Mouse (Mus musculus) erythroblast, embryonic 14.5 days (primary cell): ENCODE data around the gene Immp1l. TPM values are rescaled to one million over a fixed set of nuclear protein-coding genes. Genes with fewer than 3 reads are reported as not detected.

Experiments
- H3K27me3 ChIP-seq: 2 replicates; pipeline ENCODE4 v1.6.1; 2012; ENCODE audit warnings: inconsistent platforms; ENCODE audit not compliant: control insufficient read depth
- H3K36me3 ChIP-seq: 2 replicates; pipeline ENCODE4 v1.6.1; 2012; ENCODE audit warnings: mild to moderate bottlenecking, inconsistent platforms; ENCODE audit not compliant: control insufficient read depth
- H3K4me1 ChIP-seq: 2 replicates; pipeline ENCODE4 v1.6.1; 2012; ENCODE audit warnings: inconsistent platforms; ENCODE audit not compliant: control insufficient read depth
- H3K4me3 ChIP-seq: replicated peaks from 2 replicates; pipeline ENCODE3; 2012; ENCODE audit warnings: moderate library complexity, mild to moderate bottlenecking, inconsistent platforms
- H3K9me3 ChIP-seq: 2 replicates; pipeline ENCODE4 v1.6.1; 2012; ENCODE audit warnings: low read length, inconsistent platforms, mixed read lengths; ENCODE audit not compliant: control insufficient read depth
- GATA1 ChIP-seq: IDR thresholded peaks from 2 replicates; pipeline ENCODE4 v1.6.1; 2012; ENCODE audit warnings: low read length, inconsistent platforms, mixed read lengths
- TAL1 ChIP-seq: IDR thresholded peaks from 3 replicates; pipeline ENCODE4 v1.6.1; 2012; ENCODE audit warnings: low read length, inconsistent platforms, mixed read lengths
- polyA plus RNA-seq: library from polyadenylated mRNA; stranded (reverse); fragments of >175 nt; gene quantifications from 2 replicates; pipeline ENCODE4 v1.2.3, GENCODE M21; 2012

The Immp1l gene
- 0.21 and 0.41 TPM in 2 replicates for polyA plus RNA-seq

DNA sequence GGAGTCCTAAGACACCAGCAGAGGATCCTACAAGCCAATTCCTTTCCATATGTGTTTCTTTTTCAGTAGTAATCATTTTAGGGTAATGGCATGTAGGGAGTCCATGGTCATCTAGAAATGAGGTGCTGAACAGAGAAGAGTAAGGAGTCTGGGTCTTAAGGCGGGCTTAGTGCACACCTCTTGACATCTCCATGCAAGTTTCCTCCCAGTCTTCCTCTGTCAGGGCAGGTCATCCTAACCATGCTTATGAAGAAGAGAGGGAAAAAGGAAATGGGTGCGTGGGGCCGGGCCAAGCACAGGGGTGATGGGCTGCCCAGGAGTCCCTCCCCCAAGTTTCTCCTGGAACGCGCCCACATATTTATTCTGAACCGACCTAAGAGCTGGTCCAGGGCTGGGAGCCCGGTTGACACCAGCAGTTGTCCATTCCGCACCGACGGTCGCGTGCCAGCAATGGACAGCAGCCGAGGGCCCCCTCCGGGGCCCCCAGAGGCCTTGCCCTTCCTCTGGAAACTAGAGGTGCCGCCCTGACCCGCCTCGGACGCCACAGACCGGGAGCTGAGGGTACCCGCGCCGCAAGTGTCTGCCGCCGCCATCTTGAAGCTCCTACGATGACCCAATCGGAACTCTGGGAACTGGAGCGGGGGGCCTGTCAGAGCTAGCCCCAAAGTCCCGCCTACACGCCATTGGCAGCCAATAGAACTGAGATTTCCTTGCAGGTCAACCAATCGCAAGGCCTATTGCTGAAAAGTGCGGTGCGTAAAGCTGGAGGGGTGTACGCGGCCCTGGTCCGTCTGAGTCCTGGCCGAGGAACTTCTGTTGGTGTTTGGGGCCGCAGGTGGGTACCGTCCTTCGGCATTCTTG lies at the start of gene Immp1l, which contains the start of gene Elp4:
Immp1l (plus strand) TSS at position 743 of the 861 bp plus-strand sequence.
Elp4 (minus strand) TSS at position 669 of the 861 bp plus-strand sequence.
- H3K36me3 ChIP-seq: peaks cover 7% of the 10 kb centered on the region
- TF ChIP-seq GATA1 (no peak), TAL1 (no peak)

DNA sequence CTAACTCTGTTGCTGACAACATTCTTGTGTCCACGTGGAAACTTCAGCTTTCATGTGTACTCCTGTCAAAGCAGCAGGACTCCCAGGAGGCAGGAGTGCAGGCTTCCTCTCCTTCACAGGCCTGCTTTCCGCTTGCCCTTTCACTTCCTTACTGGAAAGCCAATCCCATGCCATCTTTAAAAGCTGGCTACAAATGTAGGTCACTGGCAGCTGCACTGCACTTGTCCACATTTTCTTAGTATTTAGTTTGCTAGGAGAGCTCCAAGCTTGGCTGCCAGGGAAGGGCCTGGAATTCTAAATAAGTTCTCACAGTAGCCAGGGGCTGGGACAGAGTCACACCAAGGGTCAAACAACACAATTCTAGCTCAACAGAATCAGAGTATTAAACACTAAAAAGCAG lies 49.7 kb upstream of the Immp1l start:
- H3K9me3 ChIP-seq: no peaks in the 10 kb centered on the region
- H3K4me3 ChIP-seq: no peak overlapping the region
- no peaks in the 10 kb centered on the region for H3K27me3 ChIP-seq
- no peaks in the 10 kb centered on the region for H3K4me1 ChIP-seq
- H3K36me3 ChIP-seq: no peaks in the 10 kb centered on the region
- TF ChIP-seq TAL1: no peak
- TF ChIP-seq GATA1: no peak

More for the DNA sequence above, at the start of gene Immp1l, which contains the start of gene Elp4:
- Histone ChIP-seq H3K4me1 (peaks cover 21% of the 10 kb centered on the region), H3K4me3 (peak within 1 kb of the TSS; percentile 77), H3K27me3 (no peaks in the 10 kb centered on the region), H3K9me3 (no peaks in the 10 kb centered on the region)

DNA sequence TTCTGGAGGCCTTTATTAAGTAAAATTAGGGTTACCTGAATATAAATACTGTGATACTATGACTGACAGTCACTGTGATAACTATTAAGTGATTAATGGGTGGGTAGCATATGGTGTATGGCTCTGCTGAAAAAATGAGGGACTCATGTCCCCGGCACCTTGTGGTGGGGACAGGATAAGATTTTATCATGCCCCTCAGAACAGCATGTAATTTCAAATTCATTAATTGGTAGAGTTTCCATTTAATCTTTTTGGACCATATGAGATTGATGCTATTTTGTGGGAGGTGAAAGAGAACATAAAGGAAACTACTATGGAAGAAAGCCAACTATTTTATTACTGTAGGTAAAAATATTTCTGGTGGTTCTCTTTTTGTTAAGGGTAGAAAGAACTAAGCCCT lies 31.0 kb upstream of the Immp1l start:
- TF ChIP-seq TAL1 (no peak), GATA1 (no peak)
- Histone ChIP-seq H3K36me3 (peaks cover 4% of the 10 kb centered on the region), H3K4me3 (no peak overlapping the region), H3K9me3 (no peaks in the 10 kb centered on the region), H3K4me1 (no peaks in the 10 kb centered on the region), H3K27me3 (no peaks in the 10 kb centered on the region)

DNA sequence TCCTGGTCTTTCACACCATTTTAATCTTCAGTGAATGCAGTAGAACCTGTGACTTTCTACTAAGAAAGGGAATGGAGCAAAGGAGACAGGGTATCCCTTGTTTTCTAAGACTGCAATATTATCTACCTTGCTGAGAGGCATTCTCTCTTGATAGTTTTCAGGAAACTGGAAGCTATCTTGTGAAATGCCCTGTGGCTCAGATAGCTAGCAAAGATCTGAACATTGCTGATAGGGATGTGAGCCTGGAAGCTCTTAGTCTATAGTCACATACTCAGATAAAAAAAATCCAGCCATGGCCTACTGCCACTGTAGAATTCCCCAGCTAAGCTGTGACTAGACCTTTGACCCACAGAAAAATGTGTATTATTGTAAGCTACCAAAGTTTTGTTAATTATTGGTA lies 13.6 kb upstream of the Immp1l start:
- Histone ChIP-seq H3K27me3 (no peaks in the 10 kb centered on the region), H3K4me1 (peaks cover 3% of the 10 kb centered on the region; the same call in 1 of the 2 replicates), H3K36me3 (peaks cover 40% of the 10 kb centered on the region)

DNA sequence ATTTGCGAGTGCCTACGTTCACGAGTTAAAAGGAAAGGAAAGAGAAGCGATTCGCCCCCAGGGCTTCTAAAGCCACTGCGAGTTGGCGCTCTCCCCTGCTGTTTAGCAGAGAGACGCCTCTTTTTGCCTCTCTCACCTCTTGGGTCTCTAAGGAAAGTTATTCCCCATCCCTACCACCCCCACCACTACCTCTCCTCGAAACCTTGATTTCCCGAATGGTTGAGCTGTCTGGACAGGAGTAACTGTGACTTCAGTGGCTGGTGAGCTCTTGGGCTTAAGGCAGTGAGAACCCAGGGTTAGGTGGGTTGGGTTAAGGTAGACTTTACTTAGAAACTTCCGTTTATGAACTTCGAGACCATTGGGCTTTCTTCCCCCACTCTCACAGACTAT lies 314 bp downstream of the Immp1l start:
- Histone ChIP-seq H3K36me3 (peaks cover 8% of the 10 kb centered on the region), H3K9me3 (no peaks in the 10 kb centered on the region), H3K27me3 (no peaks in the 10 kb centered on the region), H3K4me1 (peaks cover 21% of the 10 kb centered on the region), H3K4me3 (peak overlapping the region; percentile 77)
- no peak for TF ChIP-seq TAL1
- no peak for TF ChIP-seq GATA1

More for the DNA sequence above, 13.6 kb upstream of the Immp1l start:
- Histone ChIP-seq H3K9me3 (peaks cover 4% of the 10 kb centered on the region), H3K4me3 (no peak overlapping the region)
- no peak for TF ChIP-seq GATA1

DNA sequence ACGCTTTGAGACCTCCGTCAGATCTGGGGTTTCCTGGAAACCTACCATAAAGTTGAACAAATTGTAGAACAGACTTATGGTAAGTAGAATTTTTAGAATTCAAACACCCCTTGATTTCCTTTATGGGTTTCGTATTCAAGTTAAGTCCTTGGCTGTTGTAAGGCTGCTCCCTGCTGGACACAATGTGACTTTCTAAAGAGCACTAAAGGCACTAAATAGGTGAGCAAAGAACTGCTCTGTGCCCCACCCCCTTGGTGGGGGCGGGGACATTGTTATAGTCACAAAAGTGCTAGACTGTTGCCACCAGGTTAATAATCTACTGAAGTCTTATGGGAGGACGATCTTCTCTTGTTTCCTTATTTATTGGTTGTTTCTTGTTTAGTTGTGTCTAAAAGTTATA lies 3.9 kb downstream of the Immp1l start:
- TF ChIP-seq TAL1: no peak
- TF ChIP-seq GATA1: no peak

DNA sequence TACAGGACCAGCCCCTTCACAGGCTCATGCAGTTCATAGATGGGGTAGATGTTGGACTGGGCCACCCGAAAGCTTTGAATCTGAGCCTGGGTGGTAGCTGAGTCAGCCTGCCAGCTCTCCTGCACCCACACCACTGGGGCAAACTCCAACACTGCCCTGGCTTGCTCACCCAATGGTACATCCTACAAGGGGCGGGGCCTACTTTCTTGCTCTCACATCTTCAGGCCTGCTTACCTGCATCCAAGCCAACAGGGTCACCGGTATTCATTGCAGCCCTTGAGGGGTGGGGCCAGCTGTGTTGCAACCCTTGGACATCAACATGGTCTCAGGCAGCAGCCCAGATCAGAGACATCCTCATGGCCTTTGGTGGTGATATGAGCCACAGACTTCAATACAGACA lies 6.2 kb downstream of the Immp1l start:
- Histone ChIP-seq H3K4me1 (peaks cover 7% of the 10 kb centered on the region), H3K9me3 (no peaks in the 10 kb centered on the region), H3K36me3 (peaks cover 22% of the 10 kb centered on the region), H3K4me3 (no peak overlapping the region), H3K27me3 (no peaks in the 10 kb centered on the region)
- TF ChIP-seq GATA1 (no peak), TAL1 (no peak)

More for the DNA sequence above, 3.9 kb downstream of the Immp1l start:
- Histone ChIP-seq H3K27me3 (no peaks in the 10 kb centered on the region), H3K4me3 (no peak overlapping the region), H3K9me3 (no peaks in the 10 kb centered on the region), H3K36me3 (peaks cover 20% of the 10 kb centered on the region), H3K4me1 (peaks cover 21% of the 10 kb centered on the region)

DNA sequence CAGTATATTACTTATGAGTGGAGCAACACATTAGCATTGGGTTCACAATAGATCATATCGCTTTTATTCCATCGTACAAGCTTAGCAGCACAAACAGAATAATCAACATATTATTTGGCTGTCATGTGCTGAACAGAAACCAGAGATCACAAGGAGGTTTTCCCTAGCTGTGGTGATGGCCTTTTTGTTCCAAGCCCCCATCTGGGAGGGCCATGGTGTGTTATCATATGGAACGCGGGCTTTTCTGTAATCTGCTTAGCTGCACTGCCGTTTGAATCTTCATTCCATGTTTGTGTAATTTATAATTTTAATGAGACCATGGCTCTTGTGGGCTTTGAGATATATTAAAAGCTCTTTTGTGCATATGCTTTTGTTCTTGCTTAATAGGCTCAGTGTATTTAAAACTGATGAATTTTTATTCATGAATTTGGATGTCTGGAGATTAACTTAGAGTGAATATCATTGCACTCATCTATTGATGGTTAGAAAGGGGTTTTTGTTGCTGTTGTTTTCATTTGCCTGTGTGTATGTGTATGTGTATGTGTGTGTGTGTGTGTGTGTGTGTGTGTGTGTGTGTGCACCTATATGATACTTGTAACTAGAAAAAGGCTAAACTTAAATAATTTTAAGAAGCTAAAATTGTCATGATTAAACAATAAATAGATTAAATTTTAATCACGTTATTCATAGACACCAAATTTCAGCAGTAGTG lies 9.4 kb downstream of the Immp1l start:
- TF ChIP-seq TAL1 (no peak), GATA1 (no peak)
- Histone ChIP-seq H3K4me1 (peaks cover 6% of the 10 kb centered on the region; the same call in 1 of the 2 replicates), H3K9me3 (no peaks in the 10 kb centered on the region), H3K36me3 (peaks cover 15% of the 10 kb centered on the region), H3K4me3 (no peak overlapping the region), H3K27me3 (no peaks in the 10 kb centered on the region)

DNA sequence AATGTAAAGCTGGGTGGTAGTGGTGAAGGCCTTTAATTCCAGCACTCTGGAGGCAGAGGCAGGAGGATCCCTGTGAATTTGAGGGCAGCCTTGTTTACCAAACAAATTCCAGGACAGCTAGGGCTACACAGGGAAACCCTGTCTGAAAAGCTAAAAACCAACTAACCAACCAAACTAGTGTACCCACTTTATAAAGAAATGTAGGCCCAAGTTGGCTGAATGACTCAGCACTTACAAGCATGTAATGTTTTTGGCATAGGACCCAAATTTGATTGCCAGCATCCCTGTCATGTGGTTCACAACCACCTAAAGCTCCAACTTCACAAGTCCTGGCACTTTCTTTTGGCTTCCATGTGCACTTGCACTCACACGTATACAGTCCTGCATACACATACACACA lies 12.2 kb downstream of the Immp1l start:
- Histone ChIP-seq H3K4me3 (no peak overlapping the region), H3K27me3 (no peaks in the 10 kb centered on the region), H3K36me3 (peaks cover 2% of the 10 kb centered on the region; the same call in 1 of the 2 replicates), H3K9me3 (no peaks in the 10 kb centered on the region), H3K4me1 (peaks cover 3% of the 10 kb centered on the region; the same call in 1 of the 2 replicates)
- TF ChIP-seq TAL1 (no peak), GATA1 (no peak)
